Mouse (Mus musculus): ENCODE measurements around the gene Tex50. TPM values are rescaled to one million over a fixed set of nuclear protein-coding genes. Genes with fewer than 3 reads are reported as not detected.

The Tex50 gene
- polyA plus RNA-seq, 1 experiment from 2014 or later, result not detected

DNA sequence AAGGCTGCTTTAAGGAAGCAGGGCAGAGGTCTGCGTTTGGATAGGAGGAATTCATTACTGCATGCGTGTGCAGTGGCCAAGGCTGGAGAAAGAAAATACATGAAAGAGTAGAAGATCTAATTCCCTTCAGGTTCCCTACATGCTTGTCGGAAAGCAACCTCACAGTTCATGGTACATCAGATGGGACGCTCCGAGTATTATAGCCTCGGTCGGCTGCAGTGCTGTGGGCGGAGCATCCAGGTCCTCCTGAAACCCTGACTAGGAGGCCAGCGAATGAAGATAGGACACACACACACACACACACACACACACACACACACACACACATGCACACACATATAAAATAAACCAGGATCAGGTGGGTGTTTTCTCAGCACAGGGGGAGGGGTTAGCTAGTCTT, 24.6 kb upstream of the Tex50 start:
- 69% methylated on average over 9 of the region's 9 CpGs for WGBS (ENCODE audit: insufficient replicate concordance)
- Histone ChIP-seq H3K27ac (ENCODE audit: low read depth) (no peak overlapping the region), H3K27me3 (ENCODE audit: insufficient read depth, low read length) (no peaks in the 10 kb centered on the region), H3K9me3 (ENCODE audit: low read length) (no peaks in the 10 kb centered on the region), H3K36me3 (replicated peaks; ENCODE audit: insufficient read depth, low read length) (no peaks in the 10 kb centered on the region), H3K4me2 (ENCODE audit: low read depth, low read length) (no peak overlapping the region), H3K4me1 (ENCODE audit: insufficient read depth) (no peaks in the 10 kb centered on the region), H3K4me3 (ENCODE audit: low read depth, low read length) (no peak overlapping the region), H3K9ac (replicated peaks) (no peak overlapping the region)
- DNase-seq (no peak), ATAC-seq (no peak)
- TF ChIP-seq EP300 (IDR thresholded peaks at IDR 0.05; ENCODE audit: low read depth), result no peak
- TF ChIP-seq CTCF (IDR thresholded peaks at IDR 0.05; ENCODE audit: low read depth), result no peak

GRCm38 (mm10) chr1:161182386-161182785, 23.3 kb upstream of the Tex50 start:
- ATAC-seq (no peak), DNase-seq (no peak)
- no peaks in the 10 kb centered on the region for H3K27me3 ChIP-seq (ENCODE audit: insufficient read depth, low read length)
- TF ChIP-seq EP300 (IDR thresholded peaks at IDR 0.05; ENCODE audit: low read depth), result no peak
- no peak for TF ChIP-seq CTCF (IDR thresholded peaks at IDR 0.05; ENCODE audit: low read depth)
- no peak overlapping the region for H3K27ac ChIP-seq (ENCODE audit: low read depth)
- H3K9ac ChIP-seq (replicated peaks), result no peak overlapping the region
- H3K36me3 ChIP-seq (replicated peaks; ENCODE audit: insufficient read depth, low read length), result no peaks in the 10 kb centered on the region
- H3K4me3 ChIP-seq (ENCODE audit: low read depth, low read length), result no peak overlapping the region
- no peak overlapping the region for H3K4me2 ChIP-seq (ENCODE audit: low read depth, low read length)
- no peaks in the 10 kb centered on the region for H3K9me3 ChIP-seq (ENCODE audit: low read length)
- WGBS (ENCODE audit: insufficient replicate concordance), result 74% methylated on average over 9 of the region's 9 CpGs
- no peaks in the 10 kb centered on the region for H3K4me1 ChIP-seq (ENCODE audit: insufficient read depth)

GRCm38 (mm10) chr1:161180674-161181073, 21.6 kb upstream of the Tex50 start:
- Histone ChIP-seq H3K4me3 (ENCODE audit: low read depth, low read length) (no peak overlapping the region), H3K4me2 (ENCODE audit: low read depth, low read length) (no peak overlapping the region), H3K4me1 (ENCODE audit: insufficient read depth) (no peaks in the 10 kb centered on the region), H3K9me3 (ENCODE audit: low read length) (no peaks in the 10 kb centered on the region), H3K27ac (ENCODE audit: low read depth) (no peak overlapping the region), H3K36me3 (replicated peaks; ENCODE audit: insufficient read depth, low read length) (no peaks in the 10 kb centered on the region), H3K9ac (replicated peaks) (no peak overlapping the region), H3K27me3 (ENCODE audit: insufficient read depth, low read length) (no peaks in the 10 kb centered on the region)
- 52% methylated on average over 8 of the region's 8 CpGs for WGBS (ENCODE audit: insufficient replicate concordance)
- TF ChIP-seq CTCF (IDR thresholded peaks at IDR 0.05; ENCODE audit: low read depth), result peak; percentile 86
- no peak for TF ChIP-seq EP300 (IDR thresholded peaks at IDR 0.05; ENCODE audit: low read depth)
- DNase-seq, result peak; percentile 83
- ATAC-seq, result no peak

- Histone ChIP-seq H3K9me3 (ENCODE audit: low read length) (no peaks in the 10 kb centered on the region), H3K36me3 (replicated peaks; ENCODE audit: insufficient read depth, low read length) (no peaks in the 10 kb centered on the region), H3K4me3 (ENCODE audit: low read depth, low read length) (peak overlapping the region; percentile 58), H3K27ac (ENCODE audit: low read depth) (no peak overlapping the region), H3K4me1 (ENCODE audit: insufficient read depth) (no peaks in the 10 kb centered on the region), H3K4me2 (ENCODE audit: low read depth, low read length) (peak overlapping the region; percentile 83), H3K9ac (replicated peaks) (peak overlapping the region; percentile 61), H3K27me3 (ENCODE audit: insufficient read depth, low read length) (peaks cover 17% of the 10 kb centered on the region; the same call in 1 of the 2 replicates)
- DNase-seq, result peak; percentile 85
- TF ChIP-seq CTCF (IDR thresholded peaks at IDR 0.05; ENCODE audit: low read depth), result peak; percentile 87
- no peak for TF ChIP-seq EP300 (IDR thresholded peaks at IDR 0.05; ENCODE audit: low read depth)
- WGBS (ENCODE audit: insufficient replicate concordance), result 2% methylated on average over 40 of the region's 40 CpGs
- peak; percentile 96 for ATAC-seq
These were observed 11.5 kb upstream of the Tex50 start for GRCm38 (mm10) chr1:161170651-161171050.

GRCm38 (mm10) chr1:161160266-161160665, 1.2 kb upstream of the Tex50 start:
- Histone ChIP-seq H3K36me3 (replicated peaks; ENCODE audit: insufficient read depth, low read length) (no peaks in the 10 kb centered on the region), H3K4me3 (ENCODE audit: low read depth, low read length) (no peak overlapping the region), H3K9me3 (ENCODE audit: low read length) (no peaks in the 10 kb centered on the region), H3K27ac (ENCODE audit: low read depth) (no peak overlapping the region), H3K4me1 (ENCODE audit: insufficient read depth) (no peaks in the 10 kb centered on the region), H3K4me2 (ENCODE audit: low read depth, low read length) (no peak overlapping the region), H3K27me3 (ENCODE audit: insufficient read depth, low read length) (no peaks in the 10 kb centered on the region), H3K9ac (replicated peaks) (no peak overlapping the region)
- 35% methylated on average over 4 of the region's 4 CpGs for WGBS (ENCODE audit: insufficient replicate concordance)
- TF ChIP-seq CTCF (IDR thresholded peaks at IDR 0.05; ENCODE audit: low read depth), result no peak
- no peak for TF ChIP-seq EP300 (IDR thresholded peaks at IDR 0.05; ENCODE audit: low read depth)
- no peak for ATAC-seq
- no peak for DNase-seq

DNA sequence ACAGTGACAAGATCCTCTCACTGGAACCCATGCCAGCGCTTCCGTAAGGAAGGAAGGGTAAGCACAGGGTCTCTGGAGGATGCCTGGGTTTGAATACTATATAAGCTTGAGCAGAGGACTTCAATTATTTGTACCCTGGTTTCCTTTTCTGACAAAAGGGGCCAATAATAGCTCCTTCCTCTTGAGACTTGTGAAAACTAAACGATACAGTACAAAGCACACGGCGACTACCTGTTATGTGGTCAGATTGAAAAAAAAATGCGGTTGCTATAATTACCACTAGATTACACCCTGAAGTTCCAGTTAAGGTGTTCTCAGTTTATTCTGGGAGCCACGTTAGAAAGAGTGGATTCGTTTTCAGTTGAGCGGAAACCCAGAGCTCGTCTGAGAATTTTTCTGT, 2.6 kb downstream of the Tex50 start:
- Histone ChIP-seq H3K4me3 (ENCODE audit: low read depth, low read length) (no peak overlapping the region), H3K9me3 (ENCODE audit: low read length) (no peaks in the 10 kb centered on the region), H3K4me2 (ENCODE audit: low read depth, low read length) (no peak overlapping the region), H3K27ac (ENCODE audit: low read depth) (no peak overlapping the region), H3K27me3 (ENCODE audit: insufficient read depth, low read length) (no peaks in the 10 kb centered on the region), H3K9ac (replicated peaks) (no peak overlapping the region), H3K4me1 (ENCODE audit: insufficient read depth) (no peaks in the 10 kb centered on the region), H3K36me3 (replicated peaks; ENCODE audit: insufficient read depth, low read length) (no peaks in the 10 kb centered on the region)
- no peak for ATAC-seq
- WGBS (ENCODE audit: insufficient replicate concordance), result 67% methylated on average over 10 of the region's 10 CpGs
- no peak for TF ChIP-seq CTCF (IDR thresholded peaks at IDR 0.05; ENCODE audit: low read depth)
- TF ChIP-seq EP300 (IDR thresholded peaks at IDR 0.05; ENCODE audit: low read depth), result no peak
- DNase-seq, result no peak

- WGBS (ENCODE audit: insufficient replicate concordance), result 58% methylated on average over 6 of the region's 6 CpGs
- H3K27ac ChIP-seq (ENCODE audit: low read depth), result no peak overlapping the region
- ATAC-seq (peak; percentile 63), DNase-seq (no peak)
- 0 out of 2 replicates have a peak, but pooled peaks cover 2% of the 10 kb centered on the region for H3K4me1 ChIP-seq (ENCODE audit: insufficient read depth)
- TF ChIP-seq CTCF (IDR thresholded peaks at IDR 0.05; ENCODE audit: low read depth) (no peak), EP300 (IDR thresholded peaks at IDR 0.05; ENCODE audit: low read depth) (no peak)
- no peak overlapping the region for H3K4me3 ChIP-seq (ENCODE audit: low read depth, low read length)
- no peaks in the 10 kb centered on the region for H3K36me3 ChIP-seq (replicated peaks; ENCODE audit: insufficient read depth, low read length)
- H3K27me3 ChIP-seq (ENCODE audit: insufficient read depth, low read length), result no peaks in the 10 kb centered on the region
- H3K9ac ChIP-seq (replicated peaks), result no peak overlapping the region
- H3K4me2 ChIP-seq (ENCODE audit: low read depth, low read length), result no peak overlapping the region; the same call in 1 of the 2 replicates
- no peaks in the 10 kb centered on the region for H3K9me3 ChIP-seq (ENCODE audit: low read length)
These were observed 8.0 kb downstream of the Tex50 start for GRCm38 (mm10) chr1:161151098-161151497.

Data from liver, postnatal 0 days (tissue).